Mouse (Mus musculus) megakaryocyte, embryonic 14.5 days (primary cell): Measurements from ENCODE around the gene Gpr12.

ENCODE experiments used
- FLI1 ChIP-seq: IDR thresholded peaks from 2 replicates; pipeline ENCODE4 v1.6.1; 2012; ENCODE audit warnings: low read length, inconsistent platforms, mixed read lengths
- GATA1 ChIP-seq: IDR thresholded peaks from 3 replicates; pipeline ENCODE4 v1.6.1; 2012; ENCODE audit warnings: mixed read lengths, low read length, inconsistent platforms, borderline replicate concordance

DNA sequence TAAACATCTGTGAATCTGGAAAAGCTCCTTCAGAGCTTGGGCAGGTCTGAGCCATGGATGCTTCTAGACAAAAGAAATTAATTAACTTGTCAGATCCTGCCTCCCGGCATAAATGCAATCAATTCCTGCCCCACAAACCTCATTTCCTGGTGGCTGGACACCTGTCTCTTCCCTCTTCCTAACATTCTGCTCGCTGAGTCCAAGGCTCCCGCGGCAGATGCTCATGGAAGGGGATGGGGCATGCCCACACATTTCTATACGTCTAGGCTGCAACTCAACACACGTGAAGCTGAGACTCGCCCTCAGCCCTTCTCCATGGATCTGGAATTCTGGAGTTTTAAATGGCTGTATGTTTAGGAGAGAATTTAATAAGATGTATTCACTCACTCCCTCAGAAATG lies 26.8 kb upstream of the Gpr12 start:
- TF ChIP-seq GATA1: no peak
- no peak for TF ChIP-seq FLI1
